Mouse (Mus musculus) heart, postnatal 4 days (tissue): ENCODE measurements around the gene Dhx33. TPM values are rescaled to one million over a fixed set of nuclear protein-coding genes. Genes with fewer than 3 reads are reported as not detected.
A peak's percentile ranks its signal among the peaks of the same experiment; 100 is the strongest.

Experiments
- DNase-seq: peaks from one replicate; pipeline ENCODE4 v3.0.0; 2021
- total RNA-seq, 2 experiments: library from RNA; stranded (reverse); gene quantifications; 2 replicates each; pipeline ENCODE4 v1.2.3; 2021

Dhx33 gene
- total RNA-seq, 2 experiments from 2014 or later: 15.0 to 16.9 TPM

GRCm38 (mm10) chr11:70982030-70982429, 22.2 kb downstream of the Dhx33 start:
- no peak for DNase-seq

- DNase-seq: no peak
These were observed 23.3 kb downstream of the Dhx33 start for GRCm38 (mm10) chr11:70980751-70981510.

DNA sequence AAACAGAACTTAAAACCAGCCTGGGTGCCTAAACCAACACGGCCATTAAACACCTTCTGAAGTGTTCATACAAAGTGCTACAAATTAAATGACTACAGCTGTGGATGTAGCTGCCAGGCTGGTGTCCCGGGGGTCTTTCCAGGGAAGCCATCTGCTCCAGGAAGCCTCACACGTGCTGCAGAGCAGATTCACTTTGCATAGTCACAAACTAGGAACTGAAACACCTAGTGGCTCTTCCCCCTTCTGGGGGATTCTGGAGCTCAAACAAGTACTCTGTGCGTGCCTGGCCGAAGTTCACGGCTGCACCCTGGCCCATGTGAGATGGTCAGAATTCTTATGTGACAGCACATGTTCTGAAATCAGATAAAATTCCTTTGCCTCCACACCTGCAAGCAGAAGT, 24.0 kb downstream of the Dhx33 start:
- no peak for DNase-seq

- no peak for DNase-seq
These were observed 26.9 kb downstream of the Dhx33 start for GRCm38 (mm10) chr11:70977293-70977692.

DNA sequence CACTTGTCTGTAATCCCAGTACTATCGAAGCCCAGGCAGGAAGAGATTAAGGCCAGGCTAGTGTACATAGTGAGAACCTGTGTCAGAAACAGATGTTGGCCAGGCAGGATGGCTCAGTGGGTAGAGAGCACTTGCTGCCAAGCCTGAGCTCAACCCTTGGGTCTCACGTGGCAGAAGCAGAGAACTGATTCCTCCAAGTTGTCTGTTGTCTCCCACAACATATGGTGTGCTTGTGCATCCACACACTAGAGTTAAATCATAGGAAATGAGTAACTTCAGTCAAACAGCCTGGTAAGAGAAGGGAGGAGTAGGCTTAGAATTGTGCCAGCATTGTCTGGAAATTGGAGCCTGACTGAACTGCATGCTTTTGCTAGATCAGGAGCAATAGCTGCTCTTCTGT, 29.0 kb downstream of the Dhx33 start:
- DNase-seq: no peak

DNA sequence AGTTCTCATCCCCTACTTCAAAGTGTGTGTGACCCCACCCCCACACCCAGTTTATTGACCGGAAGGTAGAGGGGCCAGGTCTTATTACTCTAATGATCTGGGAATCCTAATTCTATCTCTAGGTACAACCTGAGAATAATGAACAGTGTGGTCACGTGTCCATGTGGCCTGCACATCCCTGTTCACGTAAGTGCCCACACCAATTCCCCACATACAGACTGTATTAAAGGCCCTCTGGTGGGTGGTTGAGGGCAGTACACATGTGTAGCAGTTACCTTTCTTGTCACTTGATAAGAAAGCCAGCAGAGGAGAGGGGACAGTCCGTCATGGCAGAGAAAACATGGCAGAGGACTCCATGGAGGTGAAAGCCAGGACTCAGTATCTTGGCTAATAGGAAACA, 30.3 kb downstream of the Dhx33 start:
- DNase-seq: no peak

DNA sequence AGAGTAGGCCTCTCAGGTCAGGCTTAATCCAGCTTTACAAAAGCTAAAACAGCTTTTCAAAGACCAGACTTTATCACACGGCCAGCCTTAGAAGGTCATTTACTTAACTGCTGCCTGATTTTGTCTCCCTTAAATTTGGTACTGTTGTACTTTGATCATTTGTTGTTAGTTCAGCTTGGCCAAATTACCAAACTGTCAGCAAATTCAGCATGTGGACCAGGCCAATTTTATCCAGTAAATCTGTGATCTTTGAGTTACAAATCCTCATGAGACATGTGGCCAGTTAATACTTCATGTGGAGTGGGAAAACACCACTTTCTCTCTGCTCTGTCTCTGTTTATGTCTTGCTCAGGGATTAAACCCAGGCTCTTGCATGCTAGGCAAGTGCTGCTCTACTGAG, 31.7 kb downstream of the Dhx33 start:
- DNase-seq: no peak

DNA sequence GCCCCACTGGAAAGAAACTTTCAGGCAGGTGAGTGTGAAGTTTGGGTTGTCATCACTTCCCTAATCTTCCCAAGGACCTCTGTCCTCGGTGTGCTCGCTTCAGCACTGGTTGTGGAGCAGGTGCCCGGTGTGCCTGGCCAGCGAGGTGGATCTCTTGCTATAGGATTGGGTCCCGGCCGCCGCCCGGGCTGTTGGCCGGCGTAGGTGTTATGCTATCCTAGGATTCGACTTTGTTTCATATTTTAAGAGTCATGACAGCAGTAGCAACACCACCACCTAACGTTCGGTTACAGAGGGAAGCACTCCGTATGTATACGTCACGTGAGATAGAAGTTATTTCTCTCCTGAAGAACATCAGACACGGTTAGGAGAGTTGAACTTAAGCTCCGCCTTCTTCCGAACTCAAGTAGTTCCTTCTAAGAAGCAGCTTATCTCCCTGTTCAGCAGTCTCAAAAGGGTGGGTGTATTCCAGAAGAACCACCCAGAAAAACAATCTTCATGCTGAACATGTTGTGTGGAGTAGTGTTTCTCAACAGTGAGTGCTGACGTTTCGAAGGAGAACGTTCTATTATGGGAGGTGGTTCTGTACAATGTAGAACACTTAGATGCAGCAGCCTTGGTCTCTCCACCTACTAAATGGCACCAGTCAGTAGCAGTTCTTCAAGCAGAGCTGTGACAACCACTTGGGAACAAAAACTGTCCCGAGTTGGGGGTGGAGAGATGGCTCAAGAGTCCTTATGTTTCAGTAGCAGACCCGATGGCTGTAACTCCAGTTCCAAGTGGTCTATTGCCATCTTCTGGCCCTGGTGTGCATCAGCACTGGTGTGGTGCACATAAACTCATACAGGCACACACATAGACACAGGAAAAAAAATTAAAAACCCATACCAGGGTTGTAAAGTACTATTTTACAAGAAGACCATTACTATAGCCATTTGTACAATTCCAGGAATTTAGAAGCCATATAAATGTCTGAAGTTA, 33.4 kb downstream of the Dhx33 start:
- DNase-seq: no peak

GRCm38 (mm10) chr11:70969821-70970559, 34.2 kb downstream of the Dhx33 start, which contains the start of the genes Nup88 and Rpain:
Gene Nup88, minus strand, starts transcription at chr11:70969973.
Gene Rpain, plus strand, starts transcription at chr11:70970213.
- DNase-seq: peak; percentile 94

DNA sequence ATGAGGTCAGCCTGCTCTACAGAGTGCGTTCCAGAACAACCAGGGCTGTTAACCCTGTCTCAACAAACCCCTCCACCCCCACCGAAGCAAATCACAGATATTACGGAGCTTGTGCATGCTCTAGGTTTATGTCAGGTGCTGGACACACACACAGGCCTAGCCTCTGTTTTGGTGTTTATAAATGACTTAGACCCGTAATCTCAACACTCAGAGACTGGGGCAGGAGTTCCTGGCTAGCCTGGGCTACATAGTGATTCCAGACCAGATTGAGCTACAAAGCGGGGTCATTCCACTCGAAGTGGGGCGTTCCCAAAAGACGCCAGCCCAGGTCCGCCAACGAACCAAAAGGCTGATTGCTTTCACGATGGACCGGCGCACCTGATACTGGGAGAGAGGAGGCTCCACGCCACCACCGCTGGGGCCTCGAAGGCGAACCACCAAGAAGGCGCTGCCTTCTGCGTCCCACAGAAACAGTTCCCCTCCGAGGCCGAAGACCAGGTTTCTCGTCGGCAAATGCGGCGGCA, 34.9 kb downstream of the Dhx33 start:
- no peak for DNase-seq

DNA sequence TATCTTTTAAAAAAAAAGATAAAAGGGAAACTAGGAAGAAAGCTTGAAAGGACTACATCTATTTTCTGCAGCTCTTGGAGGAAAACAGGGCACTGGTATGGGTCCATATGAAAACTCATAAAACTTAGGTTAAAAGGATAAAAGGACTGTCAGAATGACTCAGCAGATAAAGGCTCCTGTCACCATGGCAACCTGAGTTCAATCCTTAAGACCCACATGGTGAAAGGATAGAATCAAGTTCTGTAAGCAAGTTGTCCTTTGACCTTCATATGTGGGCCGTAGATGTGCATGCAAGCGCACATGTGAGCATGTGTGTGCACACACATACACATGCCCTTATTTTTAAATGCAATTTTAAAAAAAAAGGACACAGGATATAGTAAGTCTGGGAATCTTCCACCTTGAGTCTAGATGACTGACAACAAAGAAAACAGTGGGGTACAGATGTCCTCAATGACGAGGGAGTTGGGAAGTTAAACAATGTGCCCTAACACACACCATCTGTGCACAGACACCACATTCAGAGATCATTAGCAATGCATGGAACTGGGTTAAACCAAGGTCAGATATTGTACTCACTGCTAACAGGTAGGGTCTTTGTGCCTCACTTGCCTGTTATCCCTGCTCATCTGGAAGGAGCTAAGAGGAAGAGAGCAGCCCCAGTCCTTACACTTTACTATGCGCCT, 39.9 kb downstream of the Dhx33 start:
- DNase-seq: no peak

DNA sequence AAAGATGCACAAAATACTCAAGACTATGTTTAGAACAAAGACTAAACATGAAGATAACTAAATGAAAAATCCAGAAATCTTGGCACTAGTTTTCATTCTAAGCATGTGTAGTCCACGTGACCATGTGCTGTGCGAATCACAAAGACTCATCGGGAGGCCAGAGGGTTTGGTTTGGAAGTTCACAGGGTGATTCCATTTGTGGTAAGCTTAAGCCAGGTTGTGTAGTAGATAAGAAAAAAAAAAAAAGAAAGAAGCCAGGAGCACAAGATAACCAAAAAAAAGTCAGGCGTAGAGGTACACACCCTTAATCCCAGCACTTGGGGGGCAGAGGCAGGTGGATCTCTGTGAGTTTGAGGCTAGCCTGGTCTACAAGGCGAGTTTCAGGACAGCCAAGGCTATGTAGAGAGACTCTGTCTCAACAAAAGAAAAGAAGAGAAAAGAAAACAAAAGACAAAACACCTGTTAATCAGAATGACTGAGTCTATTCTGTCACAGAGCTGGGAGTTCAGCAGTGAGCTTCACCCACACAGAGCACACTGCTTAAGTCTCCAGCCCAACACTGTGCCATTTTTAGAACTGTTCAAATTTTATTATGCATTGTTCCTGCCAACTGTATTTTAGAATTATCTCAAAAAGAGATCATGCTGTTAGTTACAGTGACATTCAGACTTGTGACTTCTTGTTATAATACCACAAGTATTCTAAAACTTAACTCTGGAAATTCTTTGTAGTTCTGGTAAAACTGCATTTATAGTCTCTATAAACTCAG, 43.3 kb downstream of the Dhx33 start:
- DNase-seq: no peak

GRCm38 (mm10) chr11:70954711-70955110, 49.5 kb downstream of the Dhx33 start:
- DNase-seq: no peak

DNA sequence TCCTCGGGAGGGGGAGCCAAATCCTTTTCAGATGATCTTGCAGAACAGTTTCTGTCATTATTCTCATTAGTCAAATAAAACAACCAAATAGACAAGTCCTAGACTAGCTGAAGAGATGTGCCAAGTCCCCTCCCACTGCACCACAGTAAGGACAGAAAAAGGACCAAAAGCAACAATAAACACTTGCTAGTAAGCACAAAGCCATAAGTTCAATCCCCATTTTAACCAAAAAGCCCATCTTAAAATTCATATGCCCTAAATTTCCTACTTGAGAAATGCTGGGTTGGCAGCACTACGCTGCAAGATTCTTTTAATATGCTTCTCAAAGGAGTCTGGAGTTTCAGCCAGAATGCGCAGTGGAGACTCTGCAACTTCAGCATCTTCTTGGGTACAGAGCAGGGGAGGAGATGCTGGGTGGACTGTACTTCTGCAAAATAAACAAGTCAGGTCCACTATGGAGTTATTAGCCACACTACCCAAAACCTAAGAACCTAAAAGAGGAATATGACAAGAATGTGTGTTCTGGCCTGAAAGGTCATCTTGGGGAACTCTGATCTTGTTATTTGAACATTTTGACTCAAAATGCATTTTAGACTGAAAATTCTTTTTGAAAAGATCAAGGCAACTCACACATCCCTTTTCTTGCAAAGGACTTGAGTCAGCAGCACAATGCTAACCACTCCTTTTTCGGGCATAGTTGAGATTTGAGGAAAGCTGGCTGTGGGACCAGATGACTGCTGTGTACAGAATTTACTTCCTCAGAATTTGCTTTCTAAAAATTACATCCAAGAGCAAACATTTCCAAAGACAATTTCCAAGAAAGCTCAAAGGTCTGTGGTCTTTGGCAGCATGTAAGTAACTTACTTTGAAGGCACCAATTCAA, 59.1 kb downstream of the Dhx33 start:
- no peak for DNase-seq

DNA sequence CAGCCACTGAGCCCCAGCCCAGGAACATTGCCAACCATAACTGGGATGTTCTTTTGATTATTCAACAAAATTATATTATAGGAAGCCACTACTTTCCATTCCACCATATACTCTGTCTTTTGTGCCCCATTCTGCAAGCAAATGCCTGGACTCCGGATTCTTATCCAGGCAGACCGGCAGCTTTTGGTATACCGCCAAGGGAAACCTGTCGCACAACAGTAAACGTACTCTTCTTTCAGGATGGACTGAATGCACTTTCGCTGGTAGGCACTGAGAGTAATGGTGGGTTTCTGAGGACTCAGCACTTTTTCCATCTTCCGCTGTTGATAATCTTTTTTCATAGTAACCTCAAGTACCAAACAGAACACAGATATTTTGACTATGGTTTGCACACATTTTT, 60.6 kb downstream of the Dhx33 start:
- no peak for DNase-seq

DNA sequence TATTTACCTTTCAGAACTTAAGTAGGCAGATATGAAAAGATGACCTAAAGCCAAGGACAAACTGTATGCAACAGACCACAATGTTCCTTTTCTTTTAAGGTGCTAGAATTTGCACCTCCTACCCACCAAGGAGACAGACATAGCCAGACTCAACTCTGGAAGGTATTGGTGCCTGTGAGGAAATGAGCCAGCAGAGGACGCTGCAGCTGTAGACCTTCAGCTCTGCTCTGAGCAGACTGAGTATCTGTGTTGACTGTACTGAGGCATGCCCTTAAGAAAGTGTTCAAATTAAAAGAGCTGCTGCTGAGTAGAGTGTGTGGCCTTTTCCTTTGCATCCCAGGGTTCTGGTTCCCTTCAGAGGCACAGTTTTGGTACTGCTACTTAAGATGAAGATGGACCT, 61.6 kb downstream of the Dhx33 start:
- no peak for DNase-seq

GRCm38 (mm10) chr11:70935316-70935715, 68.9 kb downstream of the Dhx33 start:
- no peak for DNase-seq
